Comparison of ENCODE assay signal across 8 mouse cellular contexts in the genomic region with DNA sequence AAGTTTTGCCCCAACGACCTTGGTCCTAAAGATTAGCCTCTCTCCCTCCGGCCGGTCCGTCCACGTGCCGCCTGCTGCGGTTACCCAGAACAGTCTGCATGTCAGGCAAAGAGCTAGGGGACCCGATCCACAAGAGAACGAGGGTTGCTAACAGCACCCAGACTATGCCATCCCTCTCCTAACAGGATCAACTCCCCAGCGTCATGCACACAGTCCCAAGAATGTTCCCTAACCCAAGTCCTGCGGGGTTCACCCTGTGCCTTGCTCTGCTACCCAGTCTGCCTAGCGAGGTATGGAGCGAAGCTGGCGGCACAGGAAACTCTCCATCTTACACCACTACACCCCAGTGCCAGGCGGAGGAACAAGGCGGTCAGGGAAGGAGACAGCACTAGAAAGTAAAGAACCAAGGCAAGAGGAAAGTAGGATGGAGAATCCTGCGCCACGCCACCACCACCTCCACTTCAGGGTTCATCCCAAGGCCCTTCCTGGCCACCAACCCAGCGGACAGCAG. TPM values are rescaled to one million over a fixed set of nuclear protein-coding genes. Genes with fewer than 3 reads are reported as not detected.
DNase-seq lines count a peak whose midpoint lies in the region; ATAC-seq and TF ChIP-seq lines count a peak whose summit lies in the region.

No protein-coding gene starts in this region.

- peak overlapping the region; percentile 74 for H3K4me3 ChIP-seq in lung, embryonic 15.5 days
- peak overlapping the region; percentile 77 for H3K4me3 ChIP-seq in embryonic fibroblast, embryonic 13.5 days (ENCODE audit: insufficient read depth, low read length)
- peak overlapping the region; percentile 80 for H3K4me3 ChIP-seq in intestine, embryonic 14.5 days (ENCODE audit: low read depth, low read length)
- H3K4me3 ChIP-seq in stomach, postnatal 0 days (ENCODE audit: low read depth, low read length): peak overlapping the region; percentile 79

- ATAC-seq in lung, embryonic 15.5 days (ENCODE audit: borderline replicate concordance, extremely low read depth, low FRiP score, low TSS enrichment): peak; percentile 58; the same call in 1 of the 2 replicates
- peak; percentile 43 for ATAC-seq in intestine, embryonic 14.5 days (replicated peaks; ENCODE audit: low FRiP score, low TSS enrichment, low read depth)
- ATAC-seq in megakaryocyte, adult 5-6 weeks (ENCODE audit: poor library complexity, severe bottlenecking): peak; percentile 53
- ATAC-seq in stomach, postnatal 0 days (ENCODE audit: low FRiP score, low TSS enrichment): peak; percentile 64

- peak overlapping the region; percentile 86 for H3K9ac ChIP-seq in lung, embryonic 15.5 days
- H3K9ac ChIP-seq in intestine, embryonic 14.5 days (ENCODE audit: low read length): peak overlapping the region; percentile 81
- H3K9ac ChIP-seq in stomach, postnatal 0 days (ENCODE audit: low read length): peak overlapping the region; percentile 90

- peak overlapping the region; percentile 87 for H3K4me2 ChIP-seq in lung, embryonic 15.5 days
- peak overlapping the region; percentile 80 for H3K4me2 ChIP-seq in intestine, embryonic 14.5 days (ENCODE audit: low read length)
- H3K4me2 ChIP-seq in stomach, postnatal 0 days (replicated peaks; ENCODE audit: low read depth): peak overlapping the region; percentile 91

- no peak for TF ChIP-seq CTCF in embryonic fibroblast, embryonic 13.5 days (IDR thresholded peaks at IDR 0.05; ENCODE audit: borderline replicate concordance, insufficient read depth, low read length)
- no peak for TF ChIP-seq CTCF in stomach, postnatal 0 days (IDR thresholded peaks at IDR 0.05; ENCODE audit: low read depth)

- DNase-seq in lung, postnatal 4 days: no peak
- peak; percentile 52 for DNase-seq in ZHBTc4 (ENCODE audit: low read depth, low spot score)
- no peak for DNase-seq in intestine, embryonic 14.5 days (ENCODE audit: low spot score)
- DNase-seq in stomach, postnatal 0 days (ENCODE audit: low spot score): peak; percentile 46
- DNase-seq in cerebellum, postnatal 10 days: no peak

- H3K27ac ChIP-seq in lung, embryonic 15.5 days: peak overlapping the region; percentile 94
- H3K27ac ChIP-seq in embryonic fibroblast, embryonic 13.5 days (ENCODE audit: insufficient read depth, low read length): peak overlapping the region; percentile 76
- peak overlapping the region; percentile 91 for H3K27ac ChIP-seq in intestine, embryonic 14.5 days (ENCODE audit: low read depth)
- H3K27ac ChIP-seq in stomach, postnatal 0 days (replicated peaks): peak overlapping the region; percentile 93

- no peaks in the 10 kb centered on the region for H3K36me3 ChIP-seq in lung, embryonic 15.5 days
- H3K36me3 ChIP-seq in intestine, embryonic 14.5 days (ENCODE audit: control insufficient read depth, insufficient read depth, low read length): no peaks in the 10 kb centered on the region
- no peaks in the 10 kb centered on the region for H3K36me3 ChIP-seq in stomach, postnatal 0 days (ENCODE audit: control insufficient read depth, insufficient read depth, low read length)

- no peaks in the 10 kb centered on the region for H3K9me3 ChIP-seq in lung, embryonic 15.5 days
- H3K9me3 ChIP-seq in intestine, embryonic 14.5 days (ENCODE audit: control insufficient read depth, low read length): no peaks in the 10 kb centered on the region
- no peaks in the 10 kb centered on the region for H3K9me3 ChIP-seq in stomach, postnatal 0 days (ENCODE audit: control insufficient read depth, low read length)

- H3K4me1 ChIP-seq in lung, embryonic 15.5 days: peaks cover 14% of the 10 kb centered on the region
- no peaks in the 10 kb centered on the region for H3K4me1 ChIP-seq in embryonic fibroblast, embryonic 13.5 days (ENCODE audit: control insufficient read depth, insufficient read depth, low read length)
- peaks cover 9% of the 10 kb centered on the region; the same call in 1 of the 2 replicates for H3K4me1 ChIP-seq in intestine, embryonic 14.5 days (replicated peaks; ENCODE audit: control insufficient read depth, insufficient read depth, low read length)
- no peaks in the 10 kb centered on the region for H3K4me1 ChIP-seq in stomach, postnatal 0 days (replicated peaks; ENCODE audit: control insufficient read depth, insufficient read depth)

- TF ChIP-seq POLR2A in embryonic fibroblast, embryonic 13.5 days (IDR thresholded peaks at IDR 0.05; ENCODE audit: low read depth, low read length): no peak; the same call in 1 of the 2 replicates

- no peak for TF ChIP-seq EP300 in stomach, postnatal 0 days (optimal IDR thresholded peaks at IDR 0.05)

- H3K27me3 ChIP-seq in lung, embryonic 15.5 days: no peaks in the 10 kb centered on the region
- no peaks in the 10 kb centered on the region for H3K27me3 ChIP-seq in intestine, embryonic 14.5 days (replicated peaks; ENCODE audit: control insufficient read depth, insufficient read depth, low read length)
- no peaks in the 10 kb centered on the region for H3K27me3 ChIP-seq in stomach, postnatal 0 days (ENCODE audit: control insufficient read depth, insufficient read depth, low read length)

- WGBS in lung, embryonic 15.5 days: 0% methylated on average over 19 of the region's 19 CpGs
- under 1% methylated on average over 19 of the region's 19 CpGs for WGBS in intestine, embryonic 14.5 days
- under 1% methylated on average over 19 of the region's 19 CpGs for WGBS in stomach, postnatal 0 days

RNA-seq across cellular contexts. Expression of gene Xpo4, which starts 0.9 kb away (rescaled TPM):
- 21.4 and 23.4 TPM in 2 replicates for polyA plus RNA-seq in lung, embryonic 15.5 days (2015; fragmentation: Nextera tagmentation; extraction: Ambion mirVana)
- 27.7 and 29.5 TPM in 2 replicates for polyA plus RNA-seq in embryonic fibroblast, embryonic 13.5 days (2011; ENCODE audit: insufficient read length, low read depth, missing spikeins)
- 34.9 and 37.6 TPM in 2 replicates for polyA plus RNA-seq in intestine, embryonic 14.5 days (2014; fragmentation: Nextera tagmentation; extraction: Ambion mirVana)
- 12.6 and 14.2 TPM in 2 replicates for total RNA-seq in megakaryocyte, adult 5-6 weeks (2015)
- 17.1 and 19.6 TPM in 2 replicates for total RNA-seq in megakaryocyte, adult 5-6 weeks (2017)
- polyA plus RNA-seq in stomach, postnatal 0 days (2015; fragmentation: Nextera tagmentation; extraction: Ambion mirVana): 6.8 and 7.9 TPM in 2 replicates

Comparison
In these comparisons a context has a peak if more than half of its experiments do, and no peak if none do; other contexts are left out.
1. DNase-seq: peak in ZHBTc4 (single experiment) and stomach, postnatal 0 days (single experiment); none in lung, postnatal 4 days (0 of 2), intestine, embryonic 14.5 days (single experiment) and cerebellum, postnatal 10 days (0 of 2).
2. Peak in every context shown above with its lines, with median percentiles within 50 percentile points of each other: ATAC-seq, H3K27ac ChIP-seq, H3K4me2 ChIP-seq, H3K4me3 ChIP-seq and H3K9ac ChIP-seq.